Mouse (Mus musculus) CH12.LX (cell line): ENCODE measurements around the gene Slit2.

ENCODE experiments used
- CTCF ChIP-seq, 2 experiments: IDR thresholded peaks in 1 of 2; conservative IDR thresholded peaks in 1 of 2; 2 replicates each; pipeline ENCODE4 v1.5.1; 2011 to 2012; ENCODE audit warnings: low read depth in 2 of 2, low read length in 2 of 2, improper control_type of control experiment in 1 of 2, inconsistent platforms in 1 of 2, mild to moderate bottlenecking in 1 of 2, moderate library complexity in 1 of 2
- E2F4 ChIP-seq: IDR thresholded peaks from 2 replicates; pipeline ENCODE4 v1.6.1; 2011; ENCODE audit warnings: low read depth, low read length, improper control_type of control experiment; ENCODE audit not compliant: insufficient replicate concordance
- EP300 ChIP-seq: IDR thresholded peaks from 2 replicates; pipeline ENCODE4 v1.6.1; 2011; ENCODE audit warnings: low read length, improper control_type of control experiment
- POLR2A ChIP-seq: IDR thresholded peaks from 2 replicates; pipeline ENCODE4 v1.6.1; 2011; ENCODE audit warnings: low read depth, mild to moderate bottlenecking, improper control_type of control experiment, low read length
- USF1 ChIP-seq: IDR thresholded peaks from 2 replicates; pipeline ENCODE4 v1.6.1; 2014; ENCODE audit warnings: low read depth, mild to moderate bottlenecking, inconsistent platforms, low read length, improper control_type of control experiment
- USF2 ChIP-seq: conservative IDR thresholded peaks from 2 replicates; pipeline ENCODE4 v1.6.1; 2011; ENCODE audit warnings: low read depth, low read length, improper control_type of control experiment

- no peak for TF ChIP-seq E2F4
- TF ChIP-seq CTCF (conservative IDR thresholded peaks at IDR 0.05 in 1 of 2, IDR thresholded peaks at IDR 0.05 in 1 of 2; ENCODE audit: low read depth in 2 of 2, low read length in 2 of 2): no peak
- TF ChIP-seq POLR2A: no peak
- TF ChIP-seq USF2: no peak
- no peak for TF ChIP-seq EP300
- TF ChIP-seq USF1: no peak
Measured at GRCm38 (mm10) chr5:48329751-48330150, 346.8 kb downstream of the Slit2 start.
